Mouse (Mus musculus) stomach, postnatal 0 days (tissue): ENCODE results near the gene Unc5c.

Source experiments
- CTCF ChIP-seq: IDR thresholded peaks from 2 replicates; pipeline ENCODE4 v1.5.1; 2016; ENCODE audit warnings: antibody characterized with exemption, low read depth, mild to moderate bottlenecking, moderate library complexity
- EP300 ChIP-seq: optimal IDR thresholded peaks from 2 replicates; pipeline ENCODE3; 2016; ENCODE audit warnings: antibody characterized with exemption

- TF ChIP-seq CTCF (no peak), EP300 (no peak)
Measured at GRCm38 (mm10) chr3:141849206-141849605, 384.2 kb downstream of the Unc5c start.
